Mouse (Mus musculus) spleen, adult 2 months (tissue): Measurements from ENCODE around the gene Rnf212b.

ENCODE experiments used
- CTCF ChIP-seq: fragments of 200-500 bp; IDR thresholded peaks from 2 replicates; pipeline ENCODE4 v1.5.1; 2011; ENCODE audit warnings: mild to moderate bottlenecking, inconsistent platforms; ENCODE audit not compliant: insufficient read depth, insufficient read length, insufficient replicate concordance; ENCODE audit errors: extremely low read depth
- POLR2A ChIP-seq: fragments of 200-500 bp; IDR thresholded peaks from 2 replicates; pipeline ENCODE4 v1.6.1; 2011; ENCODE audit warnings: low read depth, low read length, inconsistent platforms

DNA sequence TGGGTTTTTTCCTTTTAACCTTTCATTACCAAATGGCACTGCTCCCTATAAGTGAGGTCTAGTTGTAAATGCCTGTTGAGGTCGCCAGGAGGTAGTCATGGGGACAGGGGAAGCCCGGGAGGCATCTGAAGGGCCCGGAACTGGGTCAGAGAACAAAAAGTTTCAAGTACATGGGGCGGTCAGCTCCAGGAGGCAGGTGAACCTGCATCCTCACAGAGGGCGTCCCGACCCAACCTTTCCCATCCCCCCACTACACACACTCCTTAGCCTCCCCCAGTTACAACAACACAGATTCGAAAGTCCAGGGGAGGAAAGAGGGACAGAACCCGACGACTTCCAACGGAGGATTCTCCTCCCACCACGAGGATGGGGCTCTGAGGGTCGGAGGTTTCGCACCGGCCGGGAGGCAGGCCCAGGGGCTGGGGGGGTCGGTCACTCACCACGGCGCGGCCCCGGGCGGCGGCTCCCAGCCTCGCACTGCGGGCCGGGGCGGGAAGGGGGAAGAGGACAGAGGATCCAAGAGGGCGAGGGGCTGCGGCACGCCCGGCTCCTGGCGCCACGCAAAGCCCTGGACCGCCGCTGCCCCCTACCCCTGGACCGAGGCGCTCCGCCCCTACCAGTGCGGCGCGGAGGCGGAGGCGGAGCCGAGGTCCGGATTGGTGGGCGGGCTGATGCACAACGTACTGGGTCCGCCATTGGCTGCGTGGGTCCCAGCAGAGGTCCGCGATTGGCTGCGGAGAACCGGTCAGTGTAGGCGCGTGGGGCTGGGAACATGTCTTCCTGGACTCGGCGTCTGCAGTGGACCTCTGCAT, 49.8 kb downstream of the Rnf212b start:
- TF ChIP-seq POLR2A (no peak; the same call in 1 of the 2 replicates), CTCF (0 out of 2 replicates have a peak, but pooled peaks have one; percentile 5)
